Mouse (Mus musculus) embryonic stem cell, embryonic (primary cell): ENCODE measurements around the gene Wfdc18.

Experiments used
- CTCF ChIA-PET, 4 experiments: fragments of 300-600 bp in 2 of 4; fragments of 350-600 bp in 2 of 4; sonication (Branson Sonifier 250); formaldehyde crosslinking; loops; one replicate each; lab custom pipeline; 2022; ENCODE audit warnings: inconsistent platforms in 2 of 4; lab: Charles Lee
- POLR2A ChIA-PET, 4 experiments: fragments of 300-600 bp in 2 of 4; fragments of 350-600 bp in 2 of 4; sonication (Branson Sonifier 250); formaldehyde crosslinking; loops; one replicate each; lab custom pipeline; 2022; ENCODE audit warnings: antibody characterized with exemption in 4 of 4, inconsistent platforms in 1 of 4; lab: Charles Lee

Wfdc18 gene

GRCm38 (mm10) chr11:83708715-83709114 is at the start of gene Wfdc18:
Gene Wfdc18 (plus strand): TSS chr11:83709015.
- CTCF ChIA-PET: no interaction called here
- POLR2A ChIA-PET: no interaction called here

GRCm38 (mm10) chr11:83662204-83662603 is 46.6 kb upstream of the Wfdc18 start, which contains the start of gene Ccl4:
Gene Ccl4 (plus strand): TSS chr11:83662584.
- ChIA-PET POLR2A (no interaction called here), CTCF (interaction anchor here in 1 of 4 experiments (1.1 kb wide), 1 partner anchor 106 kb away, joined by 3 read pairs; no protein-coding TSS in a partner anchor)

- POLR2A ChIA-PET: no interaction called here
- CTCF ChIA-PET: no interaction called here
Measured at GRCm38 (mm10) chr11:83663532-83663931, 45.3 kb upstream of the Wfdc18 start.

GRCm38 (mm10) chr11:83671743-83672142 is 37.1 kb upstream of the Wfdc18 start:
- ChIA-PET CTCF (no interaction called here), POLR2A (no interaction called here)

GRCm38 (mm10) chr11:83675665-83676064 is 33.1 kb upstream of the Wfdc18 start:
- CTCF ChIA-PET: no interaction called here
- POLR2A ChIA-PET: interaction anchor here in 1 of 4 experiments (0.7 kb wide), 1 partner anchor 109 kb away, joined by 3 read pairs; no protein-coding TSS in a partner anchor

- POLR2A ChIA-PET: interaction anchor here in 2 of 4 experiments (0.6 kb wide), 2 partner anchors 125 to 695 kb away, joined by 3 read pairs; no protein-coding TSS in a partner anchor
Measured at GRCm38 (mm10) chr11:83689918-83690317, 18.9 kb upstream of the Wfdc18 start.

GRCm38 (mm10) chr11:83692008-83692407 is 16.8 kb upstream of the Wfdc18 start:
- CTCF ChIA-PET: no interaction called here
- POLR2A ChIA-PET: interaction anchor here in 1 of 4 experiments (0.6 kb wide), 1 partner anchor 73 kb away, joined by 3 read pairs; no protein-coding TSS in a partner anchor

More at GRCm38 (mm10) chr11:83689918-83690317, 18.9 kb upstream of the Wfdc18 start:
- CTCF ChIA-PET: no interaction called here

GRCm38 (mm10) chr11:83703705-83704104 is 5.1 kb upstream of the Wfdc18 start, which contains the start of gene Wfdc17:
Gene Wfdc17 (plus strand): TSS chr11:83703991.
- POLR2A ChIA-PET: interaction anchor here in 1 of 4 experiments (0.6 to 1.0 kb wide), 2 partner anchors 9 to 42 kb away, joined by 3 read pairs; no protein-coding TSS in a partner anchor

GRCm38 (mm10) chr11:83709683-83710082 is 868 bp downstream of the Wfdc18 start:
- ChIA-PET CTCF (no interaction called here), POLR2A (no interaction called here)

More at GRCm38 (mm10) chr11:83703705-83704104, 5.1 kb upstream of the Wfdc18 start, which contains the start of gene Wfdc17:
- CTCF ChIA-PET: interaction anchor here in 1 of 4 experiments (0.8 to 1.2 kb wide), 2 partner anchors 9 to 17 kb away, joined by 4 read pairs; no protein-coding TSS in a partner anchor

GRCm38 (mm10) chr11:83712671-83713070 is 3.9 kb downstream of the Wfdc18 start:
- ChIA-PET POLR2A (no interaction called here), CTCF (no interaction called here)

- POLR2A ChIA-PET: no interaction called here
- CTCF ChIA-PET: no interaction called here
Measured at GRCm38 (mm10) chr11:83713925-83714324, 5.1 kb downstream of the Wfdc18 start.

- CTCF ChIA-PET: no interaction called here
- POLR2A ChIA-PET: no interaction called here
Measured at GRCm38 (mm10) chr11:83717042-83717665, 8.3 kb downstream of the Wfdc18 start.

GRCm38 (mm10) chr11:83720766-83721165 is 12.0 kb downstream of the Wfdc18 start:
- ChIA-PET POLR2A (interaction anchor here in 3 of 4 experiments (0.6 kb wide), 4 partner anchors 20 to 850 kb away, joined by 3 to 9 read pairs (median 4); no protein-coding TSS in a partner anchor), CTCF (interaction anchor here in 1 of 4 experiments (0.6 kb wide), 1 partner anchor 1256 kb away, joined by 3 read pairs; no protein-coding TSS in a partner anchor)

- CTCF ChIA-PET: interaction anchor here in 2 of 4 experiments (0.7 to 1.8 kb wide), 3 partner anchors 152 to 286 kb away, joined by 3 to 11 read pairs (median 5); no protein-coding TSS in a partner anchor
- POLR2A ChIA-PET: interaction anchor here in 1 of 4 experiments (0.7 kb wide), 1 partner anchor 172 kb away, joined by 3 read pairs; no protein-coding TSS in a partner anchor
Measured at GRCm38 (mm10) chr11:83728757-83729432, 20.1 kb downstream of the Wfdc18 start.

- POLR2A ChIA-PET: no interaction called here
- CTCF ChIA-PET: no interaction called here
Measured at GRCm38 (mm10) chr11:83731116-83731515, 22.3 kb downstream of the Wfdc18 start.

GRCm38 (mm10) chr11:83733071-83733640 is 24.3 kb downstream of the Wfdc18 start:
- CTCF ChIA-PET: interaction anchor here in 2 of 4 experiments (0.5 to 0.9 kb wide), 2 partner anchors 11 to 364 kb away, joined by 4 read pairs; no protein-coding TSS in a partner anchor
- POLR2A ChIA-PET: no interaction called here

GRCm38 (mm10) chr11:83734215-83734614 is 25.4 kb downstream of the Wfdc18 start:
- POLR2A ChIA-PET: no interaction called here
- CTCF ChIA-PET: no interaction called here

GRCm38 (mm10) chr11:83735881-83736280 is 27.1 kb downstream of the Wfdc18 start:
- CTCF ChIA-PET: no interaction called here
- POLR2A ChIA-PET: no interaction called here

- POLR2A ChIA-PET: interaction anchor here in 1 of 4 experiments (1.4 kb wide), 1 partner anchor 16 kb away, joined by 3 read pairs; the partner anchor contains the start of gene Heatr6
- CTCF ChIA-PET: no interaction called here
Measured at GRCm38 (mm10) chr11:83737109-83737558, 28.3 kb downstream of the Wfdc18 start.
